Mouse (Mus musculus) T-helper 1 cell (primary cell): ENCODE results near the gene Rae1.

Experiments used
- in situ Hi-C: fragments of 300-600 bp; cut with MboI, MseI; formaldehyde crosslinking; loops from one replicate; pipeline ENCODE4 v1.15.1; 2025; ENCODE audit warnings: high pct_unique_total_duplicates

The Rae1 gene

DNA sequence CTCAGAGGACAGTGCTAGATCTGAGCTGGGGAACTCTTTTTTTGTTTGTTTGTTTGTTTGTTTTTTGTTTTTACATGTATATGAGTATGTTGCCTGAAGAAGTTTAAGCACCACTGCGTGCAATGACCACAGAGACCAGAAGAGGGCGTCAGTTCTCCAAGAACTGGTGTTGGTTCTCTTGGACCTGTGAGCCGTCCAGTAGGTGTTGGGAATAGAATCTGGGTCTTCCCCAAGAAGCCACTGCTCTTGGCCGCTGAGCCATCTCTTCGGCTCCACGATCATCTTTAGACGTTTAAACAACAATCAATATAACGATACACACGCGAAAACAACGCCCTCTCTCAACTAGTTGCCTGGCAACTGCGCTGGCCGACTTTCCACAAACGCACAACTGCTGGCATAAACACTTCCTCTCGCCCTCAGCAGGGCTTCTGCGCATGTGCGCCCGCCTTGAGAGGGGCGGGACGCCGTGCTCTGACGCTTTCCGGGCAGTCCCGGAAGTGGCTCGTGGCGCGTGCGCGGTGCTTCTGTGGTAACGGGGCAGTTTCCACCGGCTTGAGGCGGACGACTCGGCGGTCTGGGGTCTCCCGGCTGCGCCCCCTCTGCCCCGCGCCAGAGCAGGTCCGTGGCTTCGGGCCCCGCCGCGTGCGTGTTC is at the start of gene Rae1:
Gene Rae1 (plus strand): TSS at position 488 of the 655 bp plus-strand sequence.
- in situ Hi-C loops, result loop anchor here (5.0 kb wide), 1 partner anchor 83 kb away; no protein-coding TSS in a partner anchor

DNA sequence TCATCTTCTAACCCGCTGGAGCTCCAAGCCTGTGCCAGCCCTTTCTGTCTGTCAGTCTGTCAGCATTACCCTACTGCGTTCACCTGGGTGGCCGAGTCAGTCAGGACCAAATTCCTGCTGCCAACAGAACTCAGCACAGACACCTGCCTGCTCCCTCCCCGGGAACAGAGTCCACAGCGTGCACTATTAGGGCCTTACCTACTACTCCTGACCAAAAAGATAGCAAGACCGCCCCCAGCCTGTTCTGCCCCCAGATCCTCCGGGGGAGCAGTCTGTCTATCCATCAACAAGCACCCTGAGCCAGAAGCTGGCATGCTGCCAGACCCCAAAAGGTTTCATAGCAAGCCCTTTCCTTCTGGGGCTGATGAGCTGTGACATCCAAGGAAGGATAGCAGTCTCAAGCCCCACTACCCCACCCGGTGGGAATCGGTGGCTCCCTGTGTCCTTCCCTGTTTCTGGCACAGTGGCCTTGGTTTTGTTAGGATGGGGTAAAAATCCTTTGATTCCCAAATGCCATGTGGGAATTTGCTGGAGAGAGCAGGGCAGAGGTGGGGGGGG is 49.7 kb upstream of the Rae1 start:
- in situ Hi-C loops, result no loop called here

DNA sequence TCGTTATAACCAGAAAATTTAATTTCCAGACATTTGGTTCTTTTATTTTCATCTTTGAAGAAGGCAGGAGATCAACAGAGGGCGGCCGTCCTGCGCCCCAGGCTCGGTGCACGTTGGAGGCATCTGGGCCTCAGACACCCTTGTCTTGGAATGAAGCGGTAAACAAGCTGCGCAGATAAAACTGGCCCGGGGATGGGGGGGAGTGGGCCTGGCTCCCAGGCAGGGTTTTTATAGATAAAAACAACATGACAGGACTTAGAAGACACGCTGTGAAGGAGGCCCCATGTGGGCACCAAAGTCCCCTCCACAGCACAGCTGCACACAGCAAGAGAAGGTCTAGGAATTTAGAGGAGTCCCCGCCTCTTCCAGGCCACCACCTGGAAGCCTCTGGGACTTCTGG is 49.2 kb upstream of the Rae1 start:
- in situ Hi-C loops, result no loop called here

DNA sequence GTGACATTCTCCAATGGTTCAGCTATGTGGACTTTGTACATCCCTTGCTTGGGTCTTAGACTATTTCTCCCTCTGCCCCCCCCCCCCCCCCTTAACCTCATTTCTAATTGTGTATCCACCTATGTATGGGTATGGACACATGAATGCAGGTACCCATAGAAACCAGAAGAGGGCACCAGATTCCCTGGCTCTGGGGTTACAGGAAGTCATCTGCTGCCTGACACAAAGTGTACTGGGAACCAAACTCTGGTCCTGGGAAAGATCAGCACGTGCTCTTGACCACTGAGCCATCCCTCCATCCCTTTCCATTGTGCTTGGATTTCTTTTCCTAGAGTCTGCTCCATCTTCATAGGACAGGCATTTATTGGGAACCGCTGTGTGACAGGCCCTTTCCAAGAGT is 47.9 kb upstream of the Rae1 start:
- in situ Hi-C loops, result no loop called here

DNA sequence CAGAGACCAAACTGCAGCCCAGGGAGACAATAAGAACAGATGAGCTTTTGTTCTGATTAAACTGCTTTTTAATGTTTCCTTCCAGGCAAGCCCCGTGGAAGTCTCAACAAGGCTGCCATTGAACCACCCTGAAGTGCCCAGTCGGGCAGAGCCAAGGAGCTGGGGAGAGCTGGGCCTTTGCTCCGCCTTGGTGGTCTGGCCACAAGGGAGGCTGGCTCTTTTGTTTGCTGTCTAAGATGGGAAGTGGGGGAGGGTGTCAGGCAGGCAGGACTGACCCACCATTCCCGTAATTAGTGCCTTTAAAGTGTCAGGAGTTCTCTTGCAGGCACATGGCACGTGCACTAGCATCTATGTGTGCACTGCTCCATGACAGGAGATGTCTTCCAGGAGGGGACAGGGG is 41.3 kb upstream of the Rae1 start:
- in situ Hi-C loops, result no loop called here

- in situ Hi-C loops, result no loop called here
These were observed 40.7 kb upstream of the Rae1 start for GRCm38 (mm10) chr2:172959006-172959768.

DNA sequence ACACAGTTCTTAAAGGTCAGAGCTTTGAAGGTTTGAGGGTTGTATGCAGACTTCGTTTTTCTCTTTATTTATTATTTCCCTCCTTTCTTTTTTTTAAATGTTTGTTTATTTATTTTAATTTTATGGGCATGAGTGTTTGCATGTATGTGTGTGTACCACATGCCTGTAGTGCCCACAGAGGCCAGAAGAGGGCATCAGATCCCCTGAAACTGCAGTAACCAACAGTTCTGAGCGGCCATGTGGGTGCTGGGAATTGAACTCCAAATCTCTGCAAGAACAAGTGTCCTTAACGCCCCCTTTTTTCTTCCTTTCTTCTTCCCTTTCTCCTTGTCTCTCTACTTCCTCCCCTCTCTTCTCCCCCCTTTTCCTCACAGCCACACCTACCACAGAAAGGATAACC is 39.6 kb upstream of the Rae1 start:
- in situ Hi-C loops, result no loop called here

DNA sequence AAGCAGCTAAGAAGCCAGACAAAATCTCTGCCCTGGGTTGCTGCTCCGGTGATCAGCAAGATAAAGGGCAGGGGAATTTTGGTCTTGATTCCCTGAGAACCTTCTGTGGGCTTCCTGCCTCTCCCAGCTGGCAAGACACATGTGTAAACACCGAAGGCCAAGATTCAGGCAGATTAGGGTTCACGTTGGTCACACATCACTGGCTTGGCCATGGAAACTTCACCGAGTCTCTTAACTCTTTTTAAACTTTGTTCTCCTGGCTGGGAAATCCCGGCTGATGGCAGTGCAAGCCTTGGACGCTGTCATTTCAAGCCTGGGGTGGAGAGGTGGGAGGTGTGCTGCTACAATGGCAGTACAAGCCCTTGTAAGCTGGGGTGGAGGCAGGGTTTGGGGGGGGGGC is 38.7 kb upstream of the Rae1 start:
- in situ Hi-C loops, result no loop called here

DNA sequence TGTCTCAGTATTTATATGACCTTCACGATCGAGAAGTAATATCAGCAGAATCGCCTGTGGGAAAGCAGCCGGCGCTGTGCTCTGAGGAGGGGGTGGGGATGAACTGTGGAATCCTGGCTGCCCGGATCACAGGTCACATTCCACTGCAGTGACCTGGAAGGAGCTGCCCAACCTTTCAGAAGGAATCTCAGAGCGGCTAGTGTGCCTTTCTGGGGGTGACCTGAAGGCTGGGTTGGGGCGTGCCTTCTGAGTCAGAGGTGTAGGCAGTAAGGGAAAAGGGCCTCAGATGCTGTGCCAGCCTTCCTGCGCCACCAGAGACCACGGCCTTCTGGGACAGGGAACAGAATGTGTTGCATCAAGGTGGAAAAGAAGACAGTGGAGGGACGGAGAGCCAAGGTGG is 34.7 kb upstream of the Rae1 start:
- in situ Hi-C loops, result no loop called here

- in situ Hi-C loops, result no loop called here
These were observed 33.4 kb upstream of the Rae1 start for GRCm38 (mm10) chr2:172966480-172966879.

GRCm38 (mm10) chr2:172971865-172972264 is 28.1 kb upstream of the Rae1 start:
- in situ Hi-C loops, result no loop called here

- in situ Hi-C loops, result no loop called here
These were observed 25.9 kb upstream of the Rae1 start for GRCm38 (mm10) chr2:172973806-172974565.

- in situ Hi-C loops, result no loop called here
These were observed 25.2 kb upstream of the Rae1 start for GRCm38 (mm10) chr2:172974701-172975100.

- in situ Hi-C loops, result no loop called here
These were observed 24.8 kb upstream of the Rae1 start for GRCm38 (mm10) chr2:172975159-172975558.

DNA sequence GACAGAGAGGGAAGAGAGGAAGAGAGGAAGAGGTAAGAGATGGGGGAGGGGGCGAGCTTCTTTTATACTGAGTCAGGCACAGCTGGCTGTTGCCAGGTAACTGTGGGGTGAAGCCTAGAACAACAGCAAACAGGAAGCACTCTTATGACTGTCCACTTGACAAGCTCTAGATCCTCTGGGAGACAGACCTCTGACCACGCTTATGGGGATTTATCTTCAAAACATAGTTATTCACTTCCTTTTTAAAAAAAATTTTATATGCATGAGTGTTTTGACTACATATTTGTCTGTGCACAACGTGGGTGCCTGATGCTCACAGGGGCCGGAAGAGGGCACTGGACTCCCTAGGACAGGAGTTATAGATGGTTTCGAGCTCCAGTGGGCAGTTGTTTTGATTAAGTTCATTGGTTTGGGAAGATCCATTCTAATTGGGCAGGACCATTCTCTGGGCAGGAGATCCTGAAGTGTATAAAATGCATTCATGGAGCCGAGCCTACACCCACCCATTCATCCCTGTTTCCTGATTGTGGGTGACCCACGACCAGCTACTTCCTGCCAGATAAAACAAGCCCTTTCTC is 23.2 kb upstream of the Rae1 start:
- in situ Hi-C loops, result no loop called here

DNA sequence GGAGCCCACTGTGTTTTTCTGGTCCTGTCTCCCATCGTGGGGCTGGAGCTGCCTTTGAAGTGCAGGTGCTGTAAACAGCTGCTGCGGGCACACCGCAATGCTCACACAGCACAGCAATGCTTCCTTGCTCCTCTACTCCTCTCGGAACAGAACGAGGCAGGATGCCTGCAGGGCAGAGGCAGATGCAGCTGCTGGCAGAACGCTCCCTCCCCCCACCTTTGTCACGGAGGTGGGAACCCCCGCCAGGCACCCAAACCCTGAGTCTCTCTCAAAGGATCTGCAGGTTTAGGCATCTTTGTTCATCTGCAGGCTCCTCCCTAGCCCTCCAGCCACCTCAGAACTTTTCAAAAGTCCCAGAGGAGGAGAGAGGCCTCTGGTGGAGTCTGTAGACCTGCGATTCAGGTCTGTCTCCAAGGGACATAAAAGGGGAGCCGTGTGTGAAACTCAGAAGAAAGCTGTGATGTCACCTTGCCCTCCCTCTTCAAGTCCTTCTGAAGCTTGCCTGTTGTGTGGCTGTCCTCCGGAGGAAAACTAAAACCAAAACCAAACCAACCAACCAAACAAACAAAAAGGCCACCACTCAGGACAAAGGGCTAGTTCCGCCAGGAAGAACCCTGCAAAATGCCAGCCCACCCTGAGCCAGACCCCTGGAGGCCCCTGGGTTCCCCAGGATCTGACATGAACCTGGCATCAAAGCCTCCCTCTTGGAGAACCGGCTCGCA is 22.3 kb upstream of the Rae1 start, which contains the start of gene Spo11:
Gene Spo11 (plus strand): TSS at position 292 of the 722 bp plus-strand sequence.
- in situ Hi-C loops, result no loop called here

GRCm38 (mm10) chr2:172978131-172978633 is 21.7 kb upstream of the Rae1 start:
- in situ Hi-C loops, result no loop called here

DNA sequence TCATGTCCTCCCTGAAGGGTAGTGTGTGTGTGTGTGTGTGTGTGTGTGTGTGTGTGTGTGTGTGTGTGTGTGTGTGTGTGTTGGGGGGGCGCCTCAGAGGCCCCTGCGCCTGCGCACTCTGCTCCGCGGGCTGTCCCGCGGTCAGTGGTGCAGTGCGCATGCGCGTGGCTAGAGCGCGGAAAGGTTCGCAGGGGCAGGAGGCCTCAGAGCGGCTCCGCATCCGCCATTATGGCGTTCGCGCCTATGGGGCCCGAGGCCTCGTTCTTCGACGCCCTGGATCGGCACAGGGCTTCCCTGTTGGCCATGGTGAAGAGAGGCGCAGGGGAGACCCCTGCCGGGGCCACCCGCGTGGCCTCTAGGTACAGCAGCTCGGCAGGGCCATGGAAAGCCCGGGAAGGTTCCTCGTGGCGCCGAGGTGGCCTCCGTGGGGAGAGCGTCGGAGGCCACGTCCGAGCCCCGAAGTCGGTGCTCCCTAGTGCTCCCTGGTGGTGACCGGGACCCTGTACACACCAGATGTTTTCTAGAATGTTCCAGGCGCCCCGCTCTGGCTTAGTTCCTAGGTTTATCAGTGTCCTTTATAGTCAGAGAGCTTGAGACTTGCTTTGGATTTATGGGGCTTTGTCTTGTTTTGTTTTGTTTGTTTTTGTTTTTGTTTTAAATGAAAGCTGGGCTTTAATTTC is 20.1 kb upstream of the Rae1 start:
- in situ Hi-C loops, result no loop called here

- in situ Hi-C loops, result no loop called here
These were observed 16.9 kb upstream of the Rae1 start for GRCm38 (mm10) chr2:172982776-172983561.
